Mouse (Mus musculus) erythroblast, adult 5-6 weeks (primary cell): ENCODE results near the gene Coq2. TPM values are rescaled to one million over a fixed set of nuclear protein-coding genes. Genes with fewer than 3 reads are reported as not detected.

Source experiments
- ATAC-seq: replicated peaks from 2 replicates; pipeline ENCODE4 v1.8.0; 2016; ENCODE audit warnings: moderate number of reproducible peaks, mild to moderate bottlenecking, moderate TSS enrichment, inconsistent platforms; ENCODE audit not compliant: poor library complexity, low FRiP score, severe bottlenecking
- total RNA-seq, 2 experiments: library from RNA; stranded (forward) in 1 of 2; stranded (reverse) in 1 of 2; fragments of 150-400 nt in 1 of 2; fragments of 200-764, 138-1000 nt in 1 of 2; gene quantifications; 2 replicates each; pipeline versions ENCODE4 v1.2.3 to v1.2.4; 2015 to 2017; ENCODE audit warnings: low replicate concordance in 2 of 2

Coq2 gene
- total RNA-seq (2015; ENCODE audit: low replicate concordance), result 3.5 and 6.1 TPM in 2 replicates
- 3.2 and 8.3 TPM in 2 replicates for total RNA-seq (2017; ENCODE audit: low replicate concordance)

GRCm38 (mm10) chr5:100674711-100675376, at the start of gene Coq2:
TSS of gene Coq2 (minus strand) at chr5:100675140.
- peak; percentile 87 for ATAC-seq

GRCm38 (mm10) chr5:100719235-100720088, 44.5 kb upstream of the Coq2 start, which contains the start of gene Hpse:
TSS of gene Hpse (minus strand) at chr5:100719716.
- ATAC-seq, result no peak

GRCm38 (mm10) chr5:100716762-100717161, 41.8 kb upstream of the Coq2 start:
- no peak for ATAC-seq

- ATAC-seq, result no peak
Measured at GRCm38 (mm10) chr5:100711219-100711618, 36.3 kb upstream of the Coq2 start.

- ATAC-seq, result no peak
Measured at GRCm38 (mm10) chr5:100710012-100710411, 35.1 kb upstream of the Coq2 start.

- no peak for ATAC-seq
Measured at GRCm38 (mm10) chr5:100709035-100709434, 34.1 kb upstream of the Coq2 start.

GRCm38 (mm10) chr5:100706675-100707074, 31.7 kb upstream of the Coq2 start:
- ATAC-seq, result no peak

- no peak for ATAC-seq
Measured at GRCm38 (mm10) chr5:100704272-100704671, 29.3 kb upstream of the Coq2 start.

- ATAC-seq, result no peak
Measured at GRCm38 (mm10) chr5:100702325-100702724, 27.4 kb upstream of the Coq2 start.

- no peak for ATAC-seq
Measured at GRCm38 (mm10) chr5:100700861-100701620, 26.1 kb upstream of the Coq2 start.

- no peak for ATAC-seq
Measured at GRCm38 (mm10) chr5:100697886-100698285, 22.9 kb upstream of the Coq2 start.

- no peak for ATAC-seq
Measured at GRCm38 (mm10) chr5:100697398-100697797, 22.5 kb upstream of the Coq2 start.

- ATAC-seq, result no peak
Measured at GRCm38 (mm10) chr5:100685631-100686030, 10.7 kb upstream of the Coq2 start.

- no peak for ATAC-seq
Measured at GRCm38 (mm10) chr5:100680542-100680933, 5.6 kb upstream of the Coq2 start.

GRCm38 (mm10) chr5:100679911-100680541, 5.1 kb upstream of the Coq2 start:
- ATAC-seq, result no peak

GRCm38 (mm10) chr5:100673745-100674486, 1.0 kb downstream of the Coq2 start:
- ATAC-seq, result peak; percentile 83

GRCm38 (mm10) chr5:100672403-100672802, 2.5 kb downstream of the Coq2 start:
- ATAC-seq, result no peak

- no peak for ATAC-seq
Measured at GRCm38 (mm10) chr5:100671897-100672296, 3.0 kb downstream of the Coq2 start.

- ATAC-seq, result peak; percentile 57; the same call in 1 of the 2 replicates
Measured at GRCm38 (mm10) chr5:100671398-100671797, 3.5 kb downstream of the Coq2 start.
